Mouse (Mus musculus) limb, embryonic 13.5 days (tissue): ENCODE measurements around the gene Fam213a. TPM values are rescaled to one million over a fixed set of nuclear protein-coding genes. Genes with fewer than 3 reads are reported as not detected.

ENCODE experiments used
- ATAC-seq: fragments of 200-750 bp; cut with Nextera tagmentation; 2 replicates; pipeline ENCODE4 v1.8.0; 2017; ENCODE audit warnings: low read depth, moderate number of reproducible peaks, moderate TSS enrichment; ENCODE audit not compliant: low FRiP score
- H3K27ac ChIP-seq: fragments of 300-500 bp; sonication (generic); 2 replicates; pipeline ENCODE4 v1.5.1; 2015; ENCODE audit warnings: inconsistent platforms, mild to moderate bottlenecking, moderate library complexity
- H3K27me3 ChIP-seq: fragments of 300-500 bp; sonication (generic); 2 replicates; pipeline ENCODE4 v1.6.1; 2015; ENCODE audit warnings: mild to moderate bottlenecking, inconsistent platforms
- H3K36me3 ChIP-seq: fragments of 300-500 bp; sonication (generic); 2 replicates; pipeline ENCODE4 v1.6.1; 2015; ENCODE audit warnings: inconsistent platforms, mild to moderate bottlenecking, moderate library complexity
- H3K4me1 ChIP-seq: fragments of 300-500 bp; sonication (generic); 2 replicates; pipeline ENCODE4 v1.6.1; 2015; ENCODE audit warnings: inconsistent platforms
- H3K4me2 ChIP-seq: fragments of 300-500 bp; sonication (generic); replicated peaks from 2 replicates; pipeline ENCODE4 v1.6.1; 2015; ENCODE audit warnings: inconsistent platforms, mild to moderate bottlenecking, moderate library complexity
- H3K4me3 ChIP-seq: fragments of 300-500 bp; sonication (generic); 2 replicates; pipeline ENCODE4 v1.5.1; 2015; ENCODE audit warnings: moderate library complexity, mild to moderate bottlenecking, inconsistent platforms
- H3K9ac ChIP-seq: fragments of 300-500 bp; sonication (generic); 2 replicates; pipeline ENCODE4 v1.6.1; 2015; ENCODE audit warnings: mild to moderate bottlenecking, inconsistent platforms
- H3K9me3 ChIP-seq: fragments of 300-500 bp; sonication (generic); 2 replicates; pipeline ENCODE4 v1.6.1; 2016; ENCODE audit warnings: inconsistent platforms
- WGBS: fragments of 180-500 bp; shearing (Covaris S2); methylation state at CpG from one replicate; pipeline ENCODE4 v1.1.7; 2015; 5-methylcytosine and 5-hydroxymethylcytosine counted together
- polyA plus RNA-seq: library from polyadenylated mRNA; unstranded; fragments of >200 nt; fragmentation: Nextera tagmentation; extraction: Ambion mirVana; gene quantifications from 2 replicates; pipeline ENCODE4 v1.2.1, GENCODE M21; 2015

The Fam213a gene
- polyA plus RNA-seq, 1 experiment from 2014 or later: 41.6 TPM

- Histone ChIP-seq H3K4me2 (no peak overlapping the region), H3K9me3 (no peaks in the 10 kb centered on the region), H3K27ac (peak overlapping the region; percentile 44; the same call in 1 of the 2 replicates), H3K36me3 (peaks cover 11% of the 10 kb centered on the region), H3K4me1 (peaks cover 44% of the 10 kb centered on the region), H3K27me3 (no peaks in the 10 kb centered on the region), H3K4me3 (no peak overlapping the region), H3K9ac (no peak overlapping the region)
- WGBS: 82% methylated on average over 5 of the region's 5 CpGs
- ATAC-seq: no peak
These were observed 65.1 kb downstream of the Fam213a start for GRCm38 (mm10) chr14:40948522-40948921.

DNA sequence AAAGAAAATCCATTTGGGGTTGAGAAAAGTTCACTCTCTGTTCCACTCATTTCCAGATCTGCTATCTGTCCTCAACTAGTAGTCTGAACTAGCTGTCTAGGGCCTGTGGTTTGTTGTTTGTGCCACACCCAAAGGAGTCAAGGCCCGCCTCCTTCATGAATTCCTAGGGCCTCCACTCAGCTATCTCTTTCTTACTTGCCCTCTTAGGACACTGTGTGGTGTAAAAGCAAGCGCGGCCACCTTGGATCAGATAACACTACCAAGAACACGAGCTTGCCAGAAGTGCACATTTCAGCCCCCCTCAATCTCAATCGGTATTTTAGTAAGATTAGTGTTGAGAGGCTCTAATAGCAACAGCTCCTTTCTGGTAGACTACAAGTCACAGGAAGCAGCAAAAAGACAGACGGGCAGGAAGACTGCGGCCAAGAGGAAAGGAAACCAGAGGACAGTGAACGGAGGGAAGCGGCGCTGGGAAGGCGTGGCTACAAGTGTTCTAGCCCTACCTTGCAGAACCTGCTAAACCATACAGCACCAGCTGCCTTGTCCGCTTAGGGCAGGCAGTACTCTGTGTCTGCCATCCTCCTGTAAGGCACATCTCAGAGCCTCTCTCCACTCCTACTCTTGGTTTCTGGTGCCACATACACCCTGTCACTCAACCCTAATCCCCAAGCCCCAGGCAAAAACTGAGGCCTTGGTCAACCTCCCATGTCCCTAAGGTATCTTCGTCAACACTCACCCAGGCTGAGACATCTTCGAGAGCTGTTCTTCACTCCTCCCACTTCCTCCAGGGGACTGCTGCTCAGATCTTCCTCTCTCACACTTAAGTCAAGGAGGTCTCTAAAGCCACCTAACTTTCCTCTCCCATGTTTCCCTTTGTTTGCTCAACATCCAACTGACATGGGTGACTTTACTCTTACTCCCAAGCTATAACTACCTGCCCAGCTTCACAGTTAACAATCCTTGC, 65.9 kb downstream of the Fam213a start:
- 82% methylated on average over 14 of the region's 14 CpGs for WGBS
- no peak for ATAC-seq
- Histone ChIP-seq H3K4me2 (no peak overlapping the region), H3K4me3 (no peak overlapping the region), H3K9me3 (no peaks in the 10 kb centered on the region), H3K27ac (no peak overlapping the region; the same call in 1 of the 2 replicates), H3K36me3 (peaks cover 11% of the 10 kb centered on the region), H3K4me1 (peaks cover 36% of the 10 kb centered on the region), H3K9ac (no peak overlapping the region), H3K27me3 (no peaks in the 10 kb centered on the region)

- WGBS: 84% methylated on average over 2 of the region's 2 CpGs
- no peak overlapping the region for H3K4me2 ChIP-seq
- ATAC-seq: no peak
- no peak overlapping the region for H3K27ac ChIP-seq
- H3K9ac ChIP-seq: no peak overlapping the region
- no peak overlapping the region for H3K4me3 ChIP-seq
- H3K9me3 ChIP-seq: no peaks in the 10 kb centered on the region
- H3K36me3 ChIP-seq: peaks cover 11% of the 10 kb centered on the region
- H3K27me3 ChIP-seq: no peaks in the 10 kb centered on the region
- peaks cover 11% of the 10 kb centered on the region for H3K4me1 ChIP-seq
These were observed 69.8 kb downstream of the Fam213a start for GRCm38 (mm10) chr14:40943802-40944201.

Other genes with a start within 250 kb of the Fam213a start
- 0.34 and 0.67 TPM in 2 replicates for gene Sh2d4b, start 120.5 kb downstream of the Fam213a start, polyA plus RNA-seq
- 68.4 and 68.7 TPM in 2 replicates for gene Tspan14, start 47.0 kb downstream of the Fam213a start, polyA plus RNA-seq
- not detected in 2 replicates for gene Dydc2, start 55.4 kb upstream of the Fam213a start, polyA plus RNA-seq
- not detected in 2 replicates for gene Dydc1, start 59.1 kb upstream of the Fam213a start, polyA plus RNA-seq
- not detected in 2 replicates for gene Mat1a, start 91.2 kb upstream of the Fam213a start, polyA plus RNA-seq
- gene Sftpa1, start 118.0 kb upstream of the Fam213a start, polyA plus RNA-seq: not detected in 2 replicates
- not detected in 2 replicates for gene Mbl1, start 137.7 kb upstream of the Fam213a start, polyA plus RNA-seq
- gene Sftpd, start 171.4 kb upstream of the Fam213a start, polyA plus RNA-seq: not detected in 2 replicates